Mouse (Mus musculus): ENCODE measurements around the gene Serpina5. TPM values are rescaled to one million over a fixed set of nuclear protein-coding genes. Genes with fewer than 3 reads are reported as not detected.

The Serpina5 gene
- total RNA-seq, 2 experiments from 2014 or later = not detected

GRCm38 (mm10) chr12:104123996-104124395 is 23.1 kb downstream of the Serpina5 start:
- intact Hi-C loops (cut with DNase I) = no loop called here

GRCm38 (mm10) chr12:104125021-104125560 is 24.2 kb downstream of the Serpina5 start:
- DNase-seq = no peak

More at GRCm38 (mm10) chr12:104123996-104124395, 23.1 kb downstream of the Serpina5 start:
- DNase-seq = no peak

GRCm38 (mm10) chr12:104127696-104128095 is 26.8 kb downstream of the Serpina5 start, which contains the start of gene Serpina3b:
Gene Serpina3b, plus strand, starts transcription at chr12:104127996.
- intact Hi-C loops (cut with DNase I) = no loop called here
- DNase-seq = no peak

More at GRCm38 (mm10) chr12:104125021-104125560, 24.2 kb downstream of the Serpina5 start:
- intact Hi-C loops (cut with DNase I) = no loop called here

- no peak for DNase-seq
- intact Hi-C loops (cut with DNase I) = no loop called here
Measured at GRCm38 (mm10) chr12:104131041-104131440, 30.1 kb downstream of the Serpina5 start.

GRCm38 (mm10) chr12:104138216-104138615 is 37.3 kb downstream of the Serpina5 start:
- no peak for DNase-seq
- intact Hi-C loops (cut with DNase I) = no loop called here

- DNase-seq = no peak
- intact Hi-C loops (cut with DNase I) = no loop called here
Measured at GRCm38 (mm10) chr12:104140543-104141103, 39.7 kb downstream of the Serpina5 start.

- intact Hi-C loops (cut with DNase I) = no loop called here
- DNase-seq = no peak
Measured at GRCm38 (mm10) chr12:104141506-104141905, 40.6 kb downstream of the Serpina5 start.

- no peak for DNase-seq
- intact Hi-C loops (cut with DNase I) = no loop called here
Measured at GRCm38 (mm10) chr12:104142427-104142826, 41.5 kb downstream of the Serpina5 start.

- no peak for DNase-seq
- intact Hi-C loops (cut with DNase I) = no loop called here
Measured at GRCm38 (mm10) chr12:104143286-104143685, 42.4 kb downstream of the Serpina5 start.

GRCm38 (mm10) chr12:104145571-104145970 is 44.7 kb downstream of the Serpina5 start:
- intact Hi-C loops (cut with DNase I) = no loop called here
- no peak for DNase-seq

GRCm38 (mm10) chr12:104151989-104152388 is 51.1 kb downstream of the Serpina5 start:
- intact Hi-C loops (cut with DNase I) = no loop called here
- no peak for DNase-seq

- DNase-seq = no peak
- intact Hi-C loops (cut with DNase I) = no loop called here
Measured at GRCm38 (mm10) chr12:104153041-104153645, 52.2 kb downstream of the Serpina5 start.

- intact Hi-C loops (cut with DNase I) = no loop called here
- DNase-seq = no peak
Measured at GRCm38 (mm10) chr12:104153656-104154055, 52.7 kb downstream of the Serpina5 start, which contains the start of gene Serpina3c. Gene Serpina3c, minus strand, starts transcription at chr12:104153870.

Other genes starting within 250 kb of the Serpina5 start
- not detected for gene Serpina1a, start 237.6 kb upstream of the Serpina5 start, total RNA-seq (2021)
- gene Serpina1c, start 196.2 kb upstream of the Serpina5 start, total RNA-seq (2021) = not detected
- not detected for gene Serpina1e, start 142.1 kb upstream of the Serpina5 start, total RNA-seq (2021)
- not detected for gene Serpina11, start 111.2 kb upstream of the Serpina5 start, total RNA-seq (2021)
- gene Serpina9, start 87.4 kb upstream of the Serpina5 start, total RNA-seq (2021) = under 1 TPM in 1 of 2 experiments, not detected in 1; 0.07 TPM
- gene Serpina12, start 56.7 kb upstream of the Serpina5 start, total RNA-seq (2021) = not detected
- gene Serpina3a, start 11.6 kb downstream of the Serpina5 start, total RNA-seq (2021) = not detected
- gene Serpina3b, start 26.9 kb downstream of the Serpina5 start, total RNA-seq (2021) = not detected
- 1 to 10 TPM in 1 of 2 experiments, under 1 TPM in 1; 0.83 to 2.0 TPM for gene Serpina3c, start 52.8 kb downstream of the Serpina5 start, total RNA-seq (2021)
- under 1 TPM in 1 of 2 experiments, not detected in 1; 0.17 TPM for gene Serpina3f, start 113.4 kb downstream of the Serpina5 start, total RNA-seq (2021)
- gene Serpina3g, start 135.1 kb downstream of the Serpina5 start, total RNA-seq (2021) = 1 to 10 TPM; 1.2 to 2.3 TPM
- under 1 TPM in 1 of 2 experiments, not detected in 1; 0.90 TPM for gene Serpina3i, start 162.0 kb downstream of the Serpina5 start, total RNA-seq (2021)
- not detected for gene Serpina3j, start 213.4 kb downstream of the Serpina5 start, total RNA-seq (2021)
- not detected for gene Serpina3k, start 237.4 kb downstream of the Serpina5 start, total RNA-seq (2021)
- not detected for gene Serpina3m, start 237.4 kb downstream of the Serpina5 start, total RNA-seq (2021)

Measured in heart, postnatal 14 days (tissue).